In the genomic region with DNA sequence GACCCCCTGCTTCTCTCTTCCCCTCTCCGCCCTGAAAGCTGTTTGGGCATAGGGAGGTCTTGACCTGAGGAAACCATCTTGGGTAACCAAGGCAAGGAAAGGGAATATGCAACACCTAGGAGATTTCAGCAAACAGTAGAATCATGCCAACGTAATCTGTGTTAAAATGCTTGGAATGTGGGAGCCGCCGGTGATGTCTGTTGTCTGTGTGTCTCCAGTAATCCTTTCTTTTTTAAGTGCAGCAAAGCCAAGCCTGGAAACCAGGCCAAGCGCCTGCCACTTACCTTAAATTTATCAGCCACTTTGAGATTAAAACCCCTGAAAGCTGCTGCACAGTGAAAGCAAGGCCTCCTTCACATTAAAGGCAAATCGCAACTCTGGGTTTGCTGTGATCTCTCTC, we compare ENCODE assay signal across 5 mouse cellular contexts. TPM values are rescaled to one million over a fixed set of nuclear protein-coding genes. Genes with fewer than 3 reads are reported as not detected.
DNase-seq lines count a peak whose midpoint lies in the region; ATAC-seq lines count a peak whose summit lies in the region.
"Not testable (repeated sequence)": the region's sequence is repeated elsewhere in the genome, so short reads cannot be mapped to it uniquely, and the experiment has no call there.

No protein-coding gene starts in this region.

- not testable (repeated sequence) for H3K27me3 ChIP-seq in heart, embryonic 12.5 days (replicated peaks); hindbrain, embryonic 16.5 days (replicated peaks; ENCODE audit: control insufficient read depth, insufficient read depth, low read length); lung, embryonic 16.5 days (ENCODE audit: control insufficient read depth, insufficient read depth, low read depth, low read length)

- H3K4me2 ChIP-seq in heart, embryonic 12.5 days; hindbrain, embryonic 16.5 days (ENCODE audit: low read length); lung, embryonic 16.5 days (ENCODE audit: low read depth, low read length): not testable (repeated sequence)

- H3K4me3 ChIP-seq in heart, embryonic 12.5 days; hindbrain, embryonic 16.5 days (ENCODE audit: low read length); lung, embryonic 16.5 days (ENCODE audit: low read length): not testable (repeated sequence)

- peak; percentile 16 for DNase-seq in R1 (ENCODE audit: low read depth, low spot score)
- DNase-seq in lung, postnatal 36 days, result peak; percentile 15

- H3K4me1 ChIP-seq in heart, embryonic 12.5 days (replicated peaks); hindbrain, embryonic 16.5 days (ENCODE audit: control insufficient read depth, insufficient read depth, low read depth, low read length); lung, embryonic 16.5 days (replicated peaks; ENCODE audit: control insufficient read depth, insufficient read depth, low read length): not testable (repeated sequence)

- H3K27ac ChIP-seq in heart, embryonic 12.5 days (ENCODE audit: poor library complexity, severe bottlenecking), result peak overlapping the region; percentile 27; the same call in 1 of the 2 replicates
- not testable (repeated sequence) for H3K27ac ChIP-seq in hindbrain, embryonic 16.5 days (ENCODE audit: low read depth, low read length); lung, embryonic 16.5 days (ENCODE audit: low read length)

- H3K36me3 ChIP-seq in heart, embryonic 12.5 days; hindbrain, embryonic 16.5 days (ENCODE audit: control insufficient read depth, insufficient read depth, low read length); lung, embryonic 16.5 days (ENCODE audit: control insufficient read depth, insufficient read depth, low read length): not testable (repeated sequence)

- not testable (repeated sequence) for H3K9me3 ChIP-seq in heart, embryonic 12.5 days (replicated peaks); hindbrain, embryonic 16.5 days (ENCODE audit: control insufficient read depth, low read length); lung, embryonic 16.5 days (ENCODE audit: control insufficient read depth, low read length)

- H3K9ac ChIP-seq in heart, embryonic 12.5 days; hindbrain, embryonic 16.5 days (ENCODE audit: low read depth, low read length); lung, embryonic 16.5 days (ENCODE audit: low read length): not testable (repeated sequence)

- not testable (repeated sequence) for ATAC-seq in heart, embryonic 12.5 days (ENCODE audit: insufficient number of reproducible peaks, low FRiP score)
- ATAC-seq in hindbrain, embryonic 16.5 days, result 0 out of 2 replicates have a peak, but pooled peaks have one; percentile 17
- peak; percentile 57 for ATAC-seq in lung, embryonic 16.5 days (ENCODE audit: low read depth)

- 36% methylated on average over 6 of the region's 6 CpGs for WGBS in heart, embryonic 12.5 days
- 81% methylated on average over 6 of the region's 6 CpGs for WGBS in hindbrain, embryonic 16.5 days
- WGBS in lung, embryonic 16.5 days, result 49% methylated on average over 6 of the region's 6 CpGs

RNA-seq across cellular contexts. Expression of a gene that starts 36.8 kb away (rescaled TPM):
- 333 and 345 TPM in 2 replicates for polyA plus RNA-seq in heart, embryonic 12.5 days (2016; fragmentation: Nextera tagmentation; extraction: Ambion mirVana)
- 414 and 419 TPM in 2 replicates for polyA plus RNA-seq in hindbrain, embryonic 16.5 days (2015; fragmentation: Nextera tagmentation; extraction: Ambion mirVana)
- 412 and 431 TPM in 2 replicates for polyA plus RNA-seq in lung, embryonic 16.5 days (2015; fragmentation: Nextera tagmentation; extraction: Ambion mirVana)
